Mouse (Mus musculus) B cell, adult 2 months (primary cell): ENCODE results near the gene 3100002H09Rik.

Source experiments
- DNase-seq, 2 experiments: peaks; one replicate each; pipeline ENCODE4 v3.0.0; 2022

3100002H09Rik gene

DNA sequence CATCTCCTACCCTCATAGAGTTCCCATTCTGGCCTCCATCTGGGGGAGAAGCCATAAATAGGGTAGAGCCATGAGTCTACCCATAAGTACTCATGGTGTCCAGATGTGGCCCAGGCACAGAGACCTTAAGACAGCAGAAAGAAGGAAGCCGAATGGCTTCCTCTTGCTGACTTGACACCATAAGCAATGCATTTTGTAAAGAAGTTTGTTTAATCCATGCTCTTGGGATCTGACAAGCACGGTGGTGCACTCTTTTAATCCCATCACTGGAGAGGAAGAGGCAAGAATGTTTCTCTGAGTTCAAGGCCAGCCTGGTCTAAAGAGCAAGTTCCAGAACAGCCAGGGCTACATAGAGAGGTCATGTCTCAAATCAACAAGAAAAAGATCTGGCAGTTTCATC lies at the start of gene 3100002H09Rik:
TSS of gene 3100002H09Rik (minus strand) at position 101 of the 400 bp plus-strand sequence.
- DNase-seq, result no peak

DNA sequence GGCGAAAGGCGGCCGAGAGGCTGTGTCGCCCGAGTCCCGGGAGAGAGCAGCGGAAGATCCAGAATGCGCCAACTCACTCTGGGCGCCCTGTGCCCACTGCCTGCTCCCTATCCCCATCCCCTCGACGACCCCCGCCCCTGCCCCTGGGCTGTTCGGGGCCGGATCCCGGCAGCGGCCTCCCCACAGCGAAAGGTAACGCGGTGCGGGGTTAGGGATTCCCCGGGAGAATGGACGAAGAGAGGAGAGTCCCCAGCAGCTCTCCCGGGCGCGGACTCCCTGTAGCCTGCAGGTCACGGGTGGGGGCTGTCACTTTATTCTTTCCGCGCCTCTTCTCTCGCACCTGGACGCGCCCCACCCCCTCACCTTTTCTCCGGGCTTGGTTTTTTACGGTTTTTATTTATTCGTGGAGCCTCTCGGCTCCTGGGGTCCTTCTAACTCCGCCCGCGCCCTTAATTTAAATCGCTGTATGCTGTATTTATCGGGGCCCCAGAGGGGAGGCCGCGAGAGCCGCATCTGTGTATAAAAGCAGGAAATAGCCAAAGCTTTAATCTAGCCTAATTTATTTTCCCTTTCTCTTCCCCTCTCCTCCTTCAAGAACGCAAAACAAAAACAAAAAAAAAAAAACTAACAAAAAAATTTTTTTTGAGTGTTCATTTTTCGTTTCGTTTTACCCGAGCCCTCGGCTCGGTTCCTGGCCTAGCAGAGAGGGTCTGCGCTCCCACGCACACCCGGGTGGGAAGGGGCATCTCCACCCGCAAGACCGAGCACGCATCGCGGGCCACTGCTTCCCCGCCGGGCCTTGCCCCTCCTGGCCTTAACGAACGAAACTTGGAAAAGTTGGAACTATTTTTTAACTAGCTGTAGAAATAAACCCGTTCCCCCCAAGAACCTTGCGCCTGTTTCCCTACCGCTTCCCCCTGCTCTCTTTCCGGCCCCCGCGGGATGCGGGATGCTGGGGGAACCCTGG lies 48.9 kb upstream of the 3100002H09Rik start:
- DNase-seq, result no peak

- peak; percentile 21 to 25 for DNase-seq
Measured at GRCm38 (mm10) chr4:124658412-124658851, 47.8 kb upstream of the 3100002H09Rik start.

DNA sequence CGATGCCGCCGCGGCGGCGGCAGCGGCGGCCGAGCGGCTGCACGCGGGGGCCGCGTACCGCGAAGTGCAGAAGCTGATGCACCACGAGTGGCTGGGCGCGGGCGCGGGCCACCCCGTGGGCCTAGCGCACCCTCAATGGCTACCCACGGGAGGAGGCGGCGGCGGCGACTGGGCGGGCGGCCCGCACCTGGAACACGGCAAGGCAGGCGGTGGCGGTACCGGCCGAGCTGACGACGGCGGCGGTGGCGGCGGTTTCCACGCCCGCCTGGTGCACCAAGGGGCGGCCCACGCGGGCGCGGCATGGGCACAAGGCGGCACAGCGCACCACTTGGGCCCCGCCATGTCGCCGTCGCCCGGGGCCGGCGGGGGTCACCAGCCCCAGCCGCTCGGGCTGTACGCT lies 47.2 kb upstream of the 3100002H09Rik start:
- peak; percentile 19 to 30 for DNase-seq

- peak; percentile 30 to 37 for DNase-seq
Measured at GRCm38 (mm10) chr4:124656854-124657650, 46.4 kb upstream of the 3100002H09Rik start.

DNA sequence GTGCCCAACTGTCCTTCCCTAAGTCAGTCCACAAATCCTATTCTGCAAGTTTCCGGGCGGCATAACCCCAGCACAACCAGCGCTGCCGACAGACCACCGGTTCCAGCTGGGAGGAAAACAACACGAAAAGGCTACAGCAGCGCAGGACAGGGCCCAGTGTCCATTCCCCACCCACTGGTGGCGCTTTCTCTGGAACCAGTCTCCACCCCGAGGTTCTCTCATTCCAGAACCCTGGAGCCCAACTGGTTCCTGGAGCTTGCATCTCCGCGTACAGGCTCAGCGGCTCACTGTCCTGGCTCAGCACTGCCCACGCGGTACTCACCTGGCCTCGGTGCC lies 45.9 kb upstream of the 3100002H09Rik start, which contains the start of gene Pou3f1:
TSS of gene Pou3f1 (plus strand) at position 290 of the 336 bp plus-strand sequence.
- no peak for DNase-seq

- DNase-seq, result no peak
Measured at GRCm38 (mm10) chr4:124652886-124653285, 42.3 kb upstream of the 3100002H09Rik start.

DNA sequence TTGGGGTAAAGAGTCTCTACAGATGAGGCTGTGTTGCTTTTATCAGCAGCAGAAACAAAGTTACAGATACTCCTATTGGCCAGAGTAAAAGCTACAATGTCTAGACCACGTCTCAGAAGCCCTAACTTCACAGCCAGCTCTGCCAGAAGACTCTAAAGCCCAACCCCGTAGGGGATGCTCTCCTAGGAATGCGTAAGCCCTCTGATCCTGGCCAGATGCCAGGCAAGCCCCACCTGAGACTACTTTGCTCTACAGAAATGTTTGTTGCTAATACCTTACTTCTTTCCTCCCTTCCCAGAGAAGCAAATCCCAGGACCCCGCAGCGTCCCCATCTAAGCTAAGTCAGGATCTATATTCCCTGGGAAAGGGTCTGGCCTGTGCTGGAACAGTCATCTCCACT lies 37.3 kb upstream of the 3100002H09Rik start:
- DNase-seq, result no peak

- no peak for DNase-seq
Measured at GRCm38 (mm10) chr4:124646591-124646990, 36.0 kb upstream of the 3100002H09Rik start.

GRCm38 (mm10) chr4:124644974-124645433 lies 34.4 kb upstream of the 3100002H09Rik start:
- no peak for DNase-seq

GRCm38 (mm10) chr4:124643859-124644258 lies 33.3 kb upstream of the 3100002H09Rik start:
- DNase-seq, result no peak

GRCm38 (mm10) chr4:124639715-124640114 lies 29.1 kb upstream of the 3100002H09Rik start:
- no peak for DNase-seq

GRCm38 (mm10) chr4:124633281-124633680 lies 22.7 kb upstream of the 3100002H09Rik start:
- peak in 1 of 2 experiments; percentile 7 for DNase-seq

DNA sequence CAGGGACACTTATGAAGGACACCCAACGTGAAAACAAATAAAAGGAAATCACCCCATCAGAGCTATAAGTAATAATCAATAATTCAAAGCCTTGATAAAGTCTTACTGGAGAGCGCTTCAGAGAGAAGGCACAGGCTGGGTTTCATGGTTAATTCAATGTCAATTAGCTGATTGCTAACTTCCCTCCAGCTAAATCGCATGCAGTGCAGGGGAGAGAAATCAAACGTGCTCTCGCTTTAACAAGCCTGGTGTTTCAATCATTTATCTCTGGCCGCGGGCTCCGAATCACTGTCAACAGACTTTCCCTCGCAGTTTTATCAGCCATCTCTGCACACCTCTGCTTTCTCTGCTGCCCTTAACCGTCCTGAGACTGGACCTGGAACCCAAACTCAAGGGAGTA lies 22.3 kb upstream of the 3100002H09Rik start:
- DNase-seq, result no peak

DNA sequence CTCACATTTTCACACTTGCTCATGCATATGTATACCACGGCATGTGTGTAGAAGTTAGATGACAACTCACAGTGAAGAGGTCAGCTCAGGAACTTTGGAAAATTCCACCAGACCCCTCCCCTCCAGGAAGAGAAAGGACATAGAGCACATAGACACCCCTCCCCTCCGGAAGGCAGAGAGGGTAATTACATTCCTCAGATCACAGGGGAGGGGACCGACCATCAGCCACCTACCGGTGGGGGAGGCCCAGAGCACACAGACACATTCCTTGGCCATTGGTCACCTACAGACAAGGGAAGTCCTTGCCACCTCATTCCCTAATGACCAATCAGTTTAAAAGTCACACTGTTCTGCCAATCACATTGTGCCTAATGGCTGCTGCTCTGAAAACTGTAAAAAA lies 20.9 kb upstream of the 3100002H09Rik start:
- no peak for DNase-seq

DNA sequence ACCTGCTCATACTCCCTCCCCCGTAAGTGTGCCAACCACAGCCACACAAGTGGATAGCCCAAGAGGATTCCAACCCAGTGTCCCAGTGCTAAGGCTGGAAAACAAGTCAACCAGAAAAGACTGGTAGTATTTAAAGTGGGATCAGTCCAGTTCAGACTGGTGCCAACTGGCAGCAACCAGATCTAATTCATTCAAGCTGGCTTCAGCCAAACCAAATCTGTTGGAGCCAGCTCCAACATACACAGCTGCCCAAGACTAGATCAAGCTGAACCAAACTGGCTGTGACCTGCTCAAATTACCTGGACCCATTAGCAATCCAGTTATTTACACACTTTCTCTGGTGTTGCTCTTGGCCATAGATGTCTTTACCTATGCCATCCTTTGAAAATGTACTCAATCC lies 16.2 kb upstream of the 3100002H09Rik start:
- no peak for DNase-seq

DNA sequence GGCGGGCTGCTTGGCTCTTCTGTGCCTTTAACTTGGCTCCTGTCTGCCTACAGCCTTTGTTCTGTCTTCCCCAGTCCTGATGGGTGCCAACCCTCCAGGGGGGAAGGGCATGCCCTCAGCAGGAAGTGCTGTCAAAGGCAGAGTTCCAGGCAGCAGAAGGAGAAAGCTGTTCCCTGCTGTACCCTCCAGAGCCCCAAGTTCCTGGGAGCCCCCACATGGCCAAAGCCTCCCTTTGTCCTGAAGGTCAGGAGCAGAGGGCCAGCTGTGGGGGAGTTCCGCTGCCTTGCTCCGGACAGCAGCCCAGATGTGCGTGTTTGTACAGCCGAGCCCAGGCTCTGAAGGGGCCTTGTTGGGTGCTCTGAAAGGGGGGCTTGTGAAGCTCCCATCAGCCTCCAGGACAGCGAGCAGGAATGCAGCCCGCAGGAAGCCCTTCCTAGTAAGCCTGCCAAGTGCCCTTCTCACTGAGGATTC lies 13.5 kb upstream of the 3100002H09Rik start:
- no peak for DNase-seq

GRCm38 (mm10) chr4:124622566-124622965 lies 12.0 kb upstream of the 3100002H09Rik start:
- no peak for DNase-seq

DNA sequence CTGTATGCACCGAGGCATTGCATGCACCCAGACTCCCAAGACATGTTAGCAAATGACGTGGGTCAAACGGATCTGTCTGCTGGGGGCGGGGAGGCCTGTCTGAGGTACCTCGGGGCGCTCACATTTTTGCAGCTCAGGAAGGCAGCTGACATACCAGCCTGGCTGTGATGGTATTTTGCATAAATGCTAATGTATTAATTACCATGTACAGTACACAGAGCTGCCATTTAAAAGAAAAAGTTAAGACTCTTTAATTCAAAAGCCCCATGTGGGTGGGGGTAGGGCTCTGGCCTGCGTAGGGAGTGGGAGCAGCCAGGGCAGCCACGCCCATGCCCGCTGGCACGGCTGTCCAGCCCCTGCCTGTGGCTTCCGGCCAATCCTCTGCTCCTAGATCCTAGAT lies 10.8 kb upstream of the 3100002H09Rik start:
- no peak for DNase-seq

- DNase-seq, result no peak
Measured at GRCm38 (mm10) chr4:124618599-124618998, 8.0 kb upstream of the 3100002H09Rik start.

GRCm38 (mm10) chr4:124616636-124617035 lies 6.0 kb upstream of the 3100002H09Rik start:
- DNase-seq, result no peak

GRCm38 (mm10) chr4:124615986-124616385 lies 5.4 kb upstream of the 3100002H09Rik start:
- DNase-seq, result no peak

DNA sequence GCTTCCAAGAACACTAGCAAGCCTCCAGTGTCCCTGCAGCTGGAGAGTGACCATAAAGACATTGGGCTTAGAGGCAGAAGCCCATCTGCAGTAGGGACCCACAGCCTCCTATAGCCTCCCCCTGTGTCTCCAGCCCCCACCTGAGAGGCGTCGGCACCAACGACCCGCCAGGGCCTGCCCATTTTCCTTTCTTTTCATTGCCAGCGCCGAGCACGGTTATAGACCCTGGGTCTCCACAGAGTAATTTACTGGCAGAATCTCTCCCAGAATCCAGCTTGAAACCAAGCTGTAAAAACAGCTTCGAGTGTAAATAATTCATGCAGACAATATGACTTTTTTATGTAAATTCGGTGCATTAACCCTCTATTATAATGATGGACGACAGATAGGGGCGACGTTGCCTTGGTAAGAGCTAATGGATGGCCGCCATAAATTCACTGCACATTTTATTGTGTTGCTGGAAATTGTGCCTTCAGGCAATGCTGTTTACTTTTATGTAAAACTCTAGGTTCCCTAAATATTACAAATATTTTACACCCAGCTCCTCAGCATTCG lies 4.9 kb upstream of the 3100002H09Rik start:
- no peak for DNase-seq
